2 mouse cellular contexts compared by ENCODE assay signal in genomic region chr4:45872147-45872546, GRCm38 (mm10).
TF ChIP-seq lines count a peak whose summit lies in the region.

No protein-coding gene starts in this region.

TF ChIP-seq in CH12.LX, 34 proteins besides CTCF, POLR2A, EP300 and RAD21 (continued from another document):
- peak; percentile 45 for TF ChIP-seq HCFC1 (IDR thresholded peaks at IDR 0.05; ENCODE audit: low read depth, low read length)

TF ChIP-seq in MEL, 35 proteins besides CTCF, POLR2A, EP300 and RAD21 (continued from another document):
- no peak for TF ChIP-seq ELF1 (IDR thresholded peaks at IDR 0.05; ENCODE audit: low read depth, low read length)
- no peak for TF ChIP-seq JUND (IDR thresholded peaks at IDR 0.05; ENCODE audit: low read depth, low read length)
- TF ChIP-seq POLR2AphosphoS2 (IDR thresholded peaks at IDR 0.05; ENCODE audit: low read length): no peak
- TF ChIP-seq UBTF (IDR thresholded peaks at IDR 0.05; ENCODE audit: borderline replicate concordance, insufficient read depth, low read depth, low read length): no peak
- TF ChIP-seq MAX (IDR thresholded peaks at IDR 0.05; ENCODE audit: low read length): no peak
- TF ChIP-seq MYC (IDR thresholded peaks at IDR 0.05; ENCODE audit: low read depth, low read length): no peak
- no peak for TF ChIP-seq POLR2AphosphoS5 (IDR thresholded peaks at IDR 0.05; ENCODE audit: borderline replicate concordance, low read depth, low read length)
- no peak for TF ChIP-seq MAFK (IDR thresholded peaks at IDR 0.05; ENCODE audit: borderline replicate concordance, low read depth, low read length)
TF ChIP-seq in MEL: peak in this region for 2.
